Mouse (Mus musculus): ENCODE measurements around the gene Fubp3. TPM values are rescaled to one million over a fixed set of nuclear protein-coding genes. Genes with fewer than 3 reads are reported as not detected.

Gene Fubp3
- polyA plus RNA-seq, 1 experiment: 23.6 TPM

DNA sequence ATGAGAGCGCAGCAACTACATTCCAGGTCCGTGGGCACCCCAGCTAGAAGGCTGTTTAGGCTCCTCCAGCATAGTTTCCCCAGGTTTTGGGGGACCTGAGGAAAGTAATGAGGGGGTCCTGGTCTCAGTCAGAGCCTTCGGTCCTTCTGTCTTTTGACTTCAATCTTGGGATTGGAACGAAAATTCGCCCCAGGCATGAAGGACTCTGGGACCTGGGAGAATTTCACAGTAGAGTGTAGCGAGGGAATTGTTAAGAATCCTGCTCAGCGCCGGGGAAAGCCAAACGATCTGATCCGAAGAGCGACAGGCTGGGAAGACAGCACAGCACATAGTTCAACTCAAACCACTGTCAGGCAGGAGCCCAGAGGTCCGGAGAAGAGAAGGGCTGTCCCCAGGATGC, 64.9 kb downstream of the Fubp3 start:
- 3% methylated on average over 12 of the region's 12 CpGs for WGBS
- no peak for DNase-seq
- TF ChIP-seq CTCF (conservative IDR thresholded peaks at IDR 0.05; ENCODE audit: insufficient read depth, insufficient read length, low read depth, low read length) (no peak), POLR2A (IDR thresholded peaks at IDR 0.05; ENCODE audit: low read depth, low read length) (no peak)

DNA sequence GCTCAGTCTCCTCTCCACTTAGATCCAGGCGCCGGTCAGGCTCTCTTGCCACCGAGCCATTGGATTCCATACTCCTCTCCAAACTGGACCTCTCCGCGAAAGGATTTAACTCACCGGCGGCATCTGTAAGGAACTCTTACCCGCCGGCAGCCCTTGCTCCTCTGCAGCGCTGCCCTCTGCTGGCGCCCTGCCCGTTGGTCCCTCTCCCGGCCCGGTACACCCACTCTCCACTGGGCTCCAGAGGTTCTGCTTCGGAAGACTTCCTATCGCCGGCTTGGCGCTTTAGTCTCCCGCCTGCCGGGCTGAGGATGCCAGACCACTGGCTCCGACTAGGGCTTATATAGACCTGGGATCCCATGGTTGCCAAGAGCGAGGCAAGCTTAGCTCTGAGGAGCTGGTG, 65.4 kb downstream of the Fubp3 start:
- H3K4me1 ChIP-seq (ENCODE audit: control insufficient read depth, insufficient read depth, low read length): 0 out of 2 replicates have a peak, but pooled peaks cover 3% of the 10 kb centered on the region
- no peak for TF ChIP-seq POLR2A (IDR thresholded peaks at IDR 0.05; ENCODE audit: low read depth, low read length)
- no peak for TF ChIP-seq CTCF (conservative IDR thresholded peaks at IDR 0.05; ENCODE audit: insufficient read depth, insufficient read length, low read depth, low read length)
- H3K27me3 ChIP-seq (replicated peaks; ENCODE audit: control insufficient read depth, insufficient read depth, low read length): peaks cover 15% of the 10 kb centered on the region
- WGBS: 2% methylated on average over 22 of the region's 22 CpGs
- H3K27ac ChIP-seq (ENCODE audit: insufficient read depth, low read depth, low read length): no peak overlapping the region
- no peaks in the 10 kb centered on the region for H3K36me3 ChIP-seq (ENCODE audit: control insufficient read depth, insufficient read depth, low read length)
- peak; percentile 52 for DNase-seq
- no peak overlapping the region for H3K4me3 ChIP-seq (ENCODE audit: insufficient read depth, low read depth, low read length)

More for the DNA sequence above, 64.9 kb downstream of the Fubp3 start:
- H3K36me3 ChIP-seq (ENCODE audit: control insufficient read depth, insufficient read depth, low read length): no peaks in the 10 kb centered on the region
- H3K4me1 ChIP-seq (ENCODE audit: control insufficient read depth, insufficient read depth, low read length): 0 out of 2 replicates have a peak, but pooled peaks cover 3% of the 10 kb centered on the region
- H3K27ac ChIP-seq (ENCODE audit: insufficient read depth, low read depth, low read length): no peak overlapping the region
- no peak overlapping the region for H3K4me3 ChIP-seq (ENCODE audit: insufficient read depth, low read depth, low read length)
- peaks cover 15% of the 10 kb centered on the region for H3K27me3 ChIP-seq (replicated peaks; ENCODE audit: control insufficient read depth, insufficient read depth, low read length)

- 5% methylated on average over 33 of the region's 34 CpGs for WGBS
- TF ChIP-seq CTCF (conservative IDR thresholded peaks at IDR 0.05; ENCODE audit: insufficient read depth, insufficient read length, low read depth, low read length) (no peak), POLR2A (IDR thresholded peaks at IDR 0.05; ENCODE audit: low read depth, low read length) (no peak)
- 0 out of 2 replicates have a peak, but pooled peaks cover 3% of the 10 kb centered on the region for H3K4me1 ChIP-seq (ENCODE audit: control insufficient read depth, insufficient read depth, low read length)
- DNase-seq: no peak
- peaks cover 15% of the 10 kb centered on the region for H3K27me3 ChIP-seq (replicated peaks; ENCODE audit: control insufficient read depth, insufficient read depth, low read length)
- H3K27ac ChIP-seq (ENCODE audit: insufficient read depth, low read depth, low read length): no peak overlapping the region
- H3K4me3 ChIP-seq (ENCODE audit: insufficient read depth, low read depth, low read length): no peak overlapping the region
- H3K36me3 ChIP-seq (ENCODE audit: control insufficient read depth, insufficient read depth, low read length): no peaks in the 10 kb centered on the region
These were observed 66.4 kb downstream of the Fubp3 start for GRCm38 (mm10) chr2:31638581-31639465.

DNA sequence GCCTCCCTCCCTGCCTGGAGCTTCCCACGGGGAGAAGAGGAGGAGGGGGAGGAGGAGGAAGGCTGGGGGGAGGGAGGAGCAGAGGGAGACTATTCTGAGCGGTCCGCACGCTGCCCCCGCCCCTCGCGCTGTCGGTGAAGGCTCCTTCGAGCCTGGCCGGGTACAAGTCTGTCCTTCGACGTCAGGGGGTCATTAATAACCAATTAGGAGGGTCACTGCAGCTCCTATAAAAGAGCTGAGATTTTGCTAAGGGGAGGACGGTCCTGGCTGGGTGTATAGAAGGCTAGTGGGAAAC, 67.0 kb downstream of the Fubp3 start:
- Histone ChIP-seq H3K27ac (ENCODE audit: insufficient read depth, low read depth, low read length) (no peak overlapping the region), H3K4me3 (ENCODE audit: insufficient read depth, low read depth, low read length) (no peak overlapping the region), H3K4me1 (ENCODE audit: control insufficient read depth, insufficient read depth, low read length) (0 out of 2 replicates have a peak, but pooled peaks cover 3% of the 10 kb centered on the region), H3K36me3 (ENCODE audit: control insufficient read depth, insufficient read depth, low read length) (no peaks in the 10 kb centered on the region), H3K27me3 (replicated peaks; ENCODE audit: control insufficient read depth, insufficient read depth, low read length) (peaks cover 15% of the 10 kb centered on the region)
- WGBS: 1% methylated on average over 13 of the region's 13 CpGs
- TF ChIP-seq CTCF (conservative IDR thresholded peaks at IDR 0.05; ENCODE audit: insufficient read depth, insufficient read length, low read depth, low read length) (no peak), POLR2A (IDR thresholded peaks at IDR 0.05; ENCODE audit: low read depth, low read length) (no peak)
- no peak for DNase-seq

DNA sequence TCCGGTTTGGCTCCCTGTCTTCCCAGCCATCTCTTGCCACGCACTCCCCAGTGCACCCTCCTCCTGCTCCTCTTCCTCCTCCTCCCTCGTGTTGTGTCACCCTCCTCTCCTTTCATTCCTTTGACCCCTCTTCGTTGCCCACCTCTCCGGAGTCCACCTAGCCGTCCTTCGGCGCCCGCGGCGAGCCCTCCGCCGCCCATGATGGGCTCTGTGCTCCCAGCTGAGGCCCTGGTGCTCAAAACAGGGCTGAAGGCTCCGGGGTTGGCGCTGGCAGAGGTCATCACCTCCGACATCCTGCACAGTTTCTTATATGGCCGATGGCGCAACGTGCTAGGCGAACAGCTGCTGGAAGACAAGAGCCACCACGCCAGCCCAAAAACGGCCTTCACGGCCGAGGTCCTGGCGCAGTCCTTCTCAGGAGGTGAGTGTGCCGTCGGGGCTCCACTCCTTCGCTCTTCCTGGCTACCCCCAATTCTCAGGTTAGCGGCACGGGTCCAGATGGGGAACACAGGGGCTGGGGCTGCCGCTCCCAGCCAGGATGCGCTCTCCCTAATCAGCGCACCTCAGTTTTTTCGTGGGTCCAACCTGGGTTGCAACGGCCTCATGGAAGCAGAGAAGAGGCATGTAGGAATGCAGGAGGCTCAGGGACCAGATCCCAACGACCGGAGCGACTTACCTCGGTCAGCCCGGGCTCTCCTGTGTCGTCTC, 67.6 kb downstream of the Fubp3 start, which contains the start of gene Prdm12:
Prdm12 (plus strand) TSS at position 137 of the 708 bp plus-strand sequence.
- H3K36me3 ChIP-seq (ENCODE audit: control insufficient read depth, insufficient read depth, low read length): no peaks in the 10 kb centered on the region
- TF ChIP-seq CTCF (conservative IDR thresholded peaks at IDR 0.05; ENCODE audit: insufficient read depth, insufficient read length, low read depth, low read length) (no peak), POLR2A (IDR thresholded peaks at IDR 0.05; ENCODE audit: low read depth, low read length) (no peak)
- H3K4me3 ChIP-seq (ENCODE audit: insufficient read depth, low read depth, low read length): no peak within 1 kb of the TSS
- H3K27me3 ChIP-seq (replicated peaks; ENCODE audit: control insufficient read depth, insufficient read depth, low read length): peaks cover 15% of the 10 kb centered on the region
- 5% methylated on average over 41 of the region's 41 CpGs for WGBS
- DNase-seq: no peak
- H3K27ac ChIP-seq (ENCODE audit: insufficient read depth, low read depth, low read length): no peak within 1 kb of the TSS
- H3K4me1 ChIP-seq (ENCODE audit: control insufficient read depth, insufficient read depth, low read length): 0 out of 2 replicates have a peak, but pooled peaks cover 3% of the 10 kb centered on the region

DNA sequence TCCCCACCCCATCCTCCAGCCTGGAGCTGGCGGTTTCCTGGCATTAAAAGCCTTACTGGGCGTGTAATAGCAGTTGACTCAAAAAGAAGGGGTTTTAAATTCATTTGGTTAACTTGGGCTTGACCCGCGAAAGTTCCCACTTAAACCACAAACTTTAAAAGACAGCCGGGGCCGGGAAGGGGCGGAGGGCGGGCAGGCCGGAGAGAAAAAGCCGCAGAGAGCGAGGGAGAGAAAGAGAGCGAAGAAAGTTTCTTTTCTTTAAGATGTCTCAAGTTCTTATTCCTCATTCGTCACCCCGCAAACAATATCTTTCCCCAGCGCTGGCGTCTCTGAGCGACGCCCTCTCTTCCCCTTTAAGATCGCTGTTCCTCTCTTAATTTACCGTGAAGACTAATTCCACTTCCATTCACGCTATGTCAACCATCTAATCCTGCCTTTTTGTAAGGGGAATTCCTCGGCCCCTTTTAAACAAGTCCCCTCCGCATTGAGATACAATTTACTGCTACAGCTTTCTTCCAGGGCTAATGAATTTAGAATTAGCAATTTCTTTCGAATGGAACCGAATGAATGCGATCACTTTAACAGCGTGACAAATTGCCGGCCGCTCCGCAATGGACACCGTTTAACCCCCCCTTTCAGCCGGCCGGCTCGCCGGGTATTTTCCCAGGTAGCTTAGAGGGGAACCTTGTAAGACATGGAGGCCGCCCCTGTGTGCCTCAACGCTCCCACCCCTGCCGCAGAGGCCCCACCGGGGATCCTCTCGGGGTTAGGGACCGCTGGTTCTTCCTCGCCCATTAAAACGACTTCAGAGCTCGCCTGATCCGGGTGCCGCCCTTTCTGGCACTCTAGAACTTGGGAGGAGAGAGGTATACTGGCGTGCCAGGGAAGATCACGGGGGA, 68.4 kb downstream of the Fubp3 start:
- no peak for DNase-seq
- TF ChIP-seq POLR2A (IDR thresholded peaks at IDR 0.05; ENCODE audit: low read depth, low read length) (no peak), CTCF (conservative IDR thresholded peaks at IDR 0.05; ENCODE audit: insufficient read depth, insufficient read length, low read depth, low read length) (no peak)
- Histone ChIP-seq H3K36me3 (ENCODE audit: control insufficient read depth, insufficient read depth, low read length) (no peaks in the 10 kb centered on the region), H3K4me3 (ENCODE audit: insufficient read depth, low read depth, low read length) (no peak overlapping the region), H3K27ac (ENCODE audit: insufficient read depth, low read depth, low read length) (no peak overlapping the region), H3K4me1 (ENCODE audit: control insufficient read depth, insufficient read depth, low read length) (0 out of 2 replicates have a peak, but pooled peaks cover 3% of the 10 kb centered on the region), H3K27me3 (replicated peaks; ENCODE audit: control insufficient read depth, insufficient read depth, low read length) (peaks cover 14% of the 10 kb centered on the region)
- WGBS: 3% methylated on average over 48 of the region's 48 CpGs

All from kidney, adult 2 months (tissue).